ENCODE assay signal across 24 mouse cellular contexts in genomic region chr16:87770576-87770975, GRCm38 (mm10).
"Had no signal": no experiment of that assay in that cellular context is flagged by ENCODE, and none has a peak within 500 bp of the region (broad histone marks: within the 10 kb centered on the region; RNA-seq: fewer than 3 reads in every experiment).

No protein-coding gene starts in this region.

- H3K27me3 ChIP-seq: lung, embryonic 15.5 days; megakaryocyte, embryonic 14.5 days; midbrain, embryonic 12.5 days; neural tube, embryonic 13.5 days; neural tube, embryonic 15.5 days; stomach, embryonic 15.5 days had no signal

- H3K9ac ChIP-seq: liver, postnatal 0 days; lung, embryonic 15.5 days; midbrain, embryonic 12.5 days; neural tube, embryonic 13.5 days; neural tube, embryonic 15.5 days; stomach, embryonic 15.5 days had no signal

- H3K4me1 ChIP-seq: lung, embryonic 15.5 days; megakaryocyte, embryonic 14.5 days; midbrain, embryonic 10.5 days; midbrain, embryonic 12.5 days; neural tube, embryonic 13.5 days; neural tube, embryonic 15.5 days; stomach, embryonic 15.5 days had no signal

- ATAC-seq: liver, postnatal 0 days; lung, postnatal 0 days; midbrain, embryonic 16.5 days had no signal

- DNase-seq: liver, postnatal 0 days; lung, adult 2 months; lung, postnatal 14 days; lung, postnatal 36 days; midbrain, embryonic 14.5 days; retina, postnatal 1 day; right cerebral cortex, adult 18-20 months; right cerebral cortex, postnatal 25 days; right cerebral cortex, postnatal 4 days; thymus, adult 2 months; thymus, postnatal 25 days; thymus, postnatal 4 days had no signal

- H3K36me3 ChIP-seq: lung, embryonic 15.5 days; midbrain, embryonic 10.5 days; midbrain, embryonic 12.5 days; neural tube, embryonic 13.5 days; neural tube, embryonic 15.5 days; stomach, embryonic 15.5 days had no signal

- H3K9me3 ChIP-seq: lung, embryonic 15.5 days; megakaryocyte, embryonic 14.5 days; midbrain, embryonic 10.5 days; midbrain, embryonic 12.5 days; neural tube, embryonic 13.5 days; neural tube, embryonic 15.5 days; stomach, embryonic 15.5 days had no signal

- H3K4me2 ChIP-seq: lung, embryonic 15.5 days; midbrain, embryonic 12.5 days; neural tube, embryonic 13.5 days; neural tube, embryonic 15.5 days; stomach, embryonic 15.5 days had no signal

- H3K27ac ChIP-seq: lung, embryonic 15.5 days; macrophage; midbrain, embryonic 10.5 days; midbrain, embryonic 12.5 days; neural tube, embryonic 13.5 days; neural tube, embryonic 15.5 days; stomach, embryonic 15.5 days; stomach, postnatal 0 days had no signal

- H3K4me3 ChIP-seq: lung, embryonic 15.5 days; megakaryocyte, embryonic 14.5 days; midbrain, embryonic 10.5 days; midbrain, embryonic 12.5 days; myocyte; neural tube, embryonic 13.5 days; neural tube, embryonic 15.5 days; stomach, embryonic 15.5 days had no signal
